Mouse (Mus musculus) small intestine, adult 2 months (tissue): ENCODE data around the gene Gabpb2. TPM values are rescaled to one million over a fixed set of nuclear protein-coding genes. Genes with fewer than 3 reads are reported as not detected.
"Not testable (repeated sequence)": the region's sequence is repeated elsewhere in the genome, so short reads cannot be mapped to it uniquely, and the experiment has no call there.

Source experiments
- H3K27ac ChIP-seq: fragments of 200-500 bp; 2 replicates; pipeline ENCODE4 v1.5.1; 2012; ENCODE audit warnings: low read depth, low read length, control low read depth, inconsistent platforms; ENCODE audit not compliant: insufficient read depth
- H3K27me3 ChIP-seq: fragments of 200-500 bp; 2 replicates; pipeline ENCODE4 v1.6.1; 2012; ENCODE audit warnings: mild to moderate bottlenecking, moderate library complexity, low read length, inconsistent platforms; ENCODE audit not compliant: control insufficient read depth, insufficient read depth
- H3K36me3 ChIP-seq: fragments of 200-500 bp; 2 replicates; pipeline ENCODE4 v1.6.1; 2012; ENCODE audit warnings: mild to moderate bottlenecking, low read length, control low read depth, inconsistent platforms; ENCODE audit not compliant: control insufficient read depth, insufficient read depth
- H3K4me1 ChIP-seq: fragments of 200-500 bp; 2 replicates; pipeline ENCODE4 v1.6.1; 2012; ENCODE audit warnings: low read length, inconsistent platforms, mixed read lengths; ENCODE audit not compliant: control insufficient read depth, insufficient read depth, insufficient read length
- H3K4me3 ChIP-seq: fragments of 200-500 bp; 2 replicates; pipeline ENCODE4 v1.5.1; 2012; ENCODE audit warnings: low read depth, mild to moderate bottlenecking, control low read depth, inconsistent platforms, low read length, moderate library complexity
- CTCF ChIP-seq: fragments of 200-500 bp; IDR thresholded peaks from 2 replicates; pipeline ENCODE4 v1.5.1; 2012; ENCODE audit warnings: low read depth, mild to moderate bottlenecking, control low read depth, inconsistent platforms, low read length, moderate library complexity, mixed read lengths; ENCODE audit not compliant: insufficient replicate concordance, insufficient read length; ENCODE audit errors: extremely low read depth
- POLR2A ChIP-seq: fragments of 200-500 bp; IDR thresholded peaks from 2 replicates; pipeline ENCODE4 v1.6.1; 2012; ENCODE audit warnings: low read depth, mild to moderate bottlenecking, control low read depth, inconsistent platforms, low read length, moderate library complexity
- WGBS: fragments of 180-500 bp; shearing (Covaris S2); methylation state at CpG from one replicate; pipeline ENCODE4 v1.1.7; 2018; 5-methylcytosine and 5-hydroxymethylcytosine counted together
- polyA plus RNA-seq: library from polyadenylated mRNA; depleted of rRNA; stranded (reverse); fragments of >200 nt; gene quantifications from 2 replicates; pipeline ENCODE4 v1.2.3, GENCODE M21; 2012

Gene Gabpb2
- polyA plus RNA-seq, 1 experiment = 7.4 TPM

DNA sequence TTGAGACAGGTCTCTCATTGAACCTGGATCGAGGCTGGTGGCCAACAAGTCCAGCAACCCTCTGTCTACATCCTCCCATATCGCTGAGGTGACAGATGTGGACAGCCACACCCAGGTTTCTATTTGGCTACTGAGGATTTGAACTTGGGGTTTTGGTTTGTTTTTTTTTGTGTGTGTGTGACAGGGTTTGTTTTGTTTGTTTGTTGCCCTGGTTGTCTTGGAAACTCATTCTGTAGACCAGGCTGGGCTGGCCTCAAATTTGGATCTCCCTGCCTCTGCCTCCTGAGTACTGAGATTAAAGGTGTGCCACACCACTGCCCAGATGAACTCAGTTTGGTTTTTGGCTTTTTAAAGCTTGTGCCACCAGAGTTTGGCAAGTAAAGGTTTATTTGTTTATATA lies 5.3 kb upstream of the Gabpb2 start:
- H3K4me3 ChIP-seq = no peak overlapping the region
- TF ChIP-seq POLR2A = no peak
- TF ChIP-seq CTCF = no peak
- H3K36me3 ChIP-seq = peaks cover 14% of the 10 kb centered on the region
- 0 out of 2 replicates have a peak, but pooled peaks cover 2% of the 10 kb centered on the region for H3K4me1 ChIP-seq
- WGBS = 75% methylated on average over 2 of the region's 2 CpGs
- H3K27me3 ChIP-seq = no peaks in the 10 kb centered on the region
- H3K27ac ChIP-seq = no peak overlapping the region

DNA sequence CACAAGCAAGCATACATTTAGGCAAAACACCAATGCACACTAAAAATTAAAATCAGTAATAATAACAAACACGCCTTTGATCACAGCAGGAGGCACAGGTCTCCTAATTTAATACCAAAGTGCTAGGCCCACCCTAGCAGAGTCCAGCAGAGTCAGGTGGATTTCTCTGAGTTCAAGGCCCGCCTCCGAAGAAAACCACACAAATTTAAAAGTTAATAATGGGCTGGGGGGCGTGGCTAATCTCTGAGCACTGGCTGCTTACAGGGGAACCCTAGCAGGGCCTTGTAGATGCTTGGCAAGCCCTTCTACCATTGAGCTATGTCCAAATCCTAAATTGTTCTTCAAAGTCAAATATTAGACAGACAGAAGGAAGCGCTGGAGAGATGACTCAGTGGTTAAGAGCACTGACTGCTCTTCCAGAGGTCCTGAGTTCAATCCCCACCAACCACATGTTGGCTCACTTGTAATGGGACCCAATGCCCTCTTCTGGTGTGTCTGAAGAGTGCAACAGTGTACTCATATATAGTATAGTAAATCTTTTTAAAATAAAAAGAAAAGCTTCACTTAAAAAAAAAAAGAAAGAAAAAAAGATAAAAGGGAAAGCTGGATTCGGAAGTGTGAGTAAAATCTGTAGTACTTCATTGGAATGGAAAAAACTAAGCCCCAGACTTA lies 886 bp upstream of the Gabpb2 start:
- Histone ChIP-seq H3K27me3 (no peaks in the 10 kb centered on the region), H3K27ac (0 out of 2 replicates have a peak overlapping the region, but pooled peaks have one; percentile 100), H3K4me3 (no peak overlapping the region), H3K4me1 (no peaks in the 10 kb centered on the region; the same call in 1 of the 2 replicates), H3K36me3 (peaks cover 21% of the 10 kb centered on the region)
- 57% methylated on average over 6 of the region's 6 CpGs for WGBS
- TF ChIP-seq POLR2A (no peak), CTCF (no peak)

DNA sequence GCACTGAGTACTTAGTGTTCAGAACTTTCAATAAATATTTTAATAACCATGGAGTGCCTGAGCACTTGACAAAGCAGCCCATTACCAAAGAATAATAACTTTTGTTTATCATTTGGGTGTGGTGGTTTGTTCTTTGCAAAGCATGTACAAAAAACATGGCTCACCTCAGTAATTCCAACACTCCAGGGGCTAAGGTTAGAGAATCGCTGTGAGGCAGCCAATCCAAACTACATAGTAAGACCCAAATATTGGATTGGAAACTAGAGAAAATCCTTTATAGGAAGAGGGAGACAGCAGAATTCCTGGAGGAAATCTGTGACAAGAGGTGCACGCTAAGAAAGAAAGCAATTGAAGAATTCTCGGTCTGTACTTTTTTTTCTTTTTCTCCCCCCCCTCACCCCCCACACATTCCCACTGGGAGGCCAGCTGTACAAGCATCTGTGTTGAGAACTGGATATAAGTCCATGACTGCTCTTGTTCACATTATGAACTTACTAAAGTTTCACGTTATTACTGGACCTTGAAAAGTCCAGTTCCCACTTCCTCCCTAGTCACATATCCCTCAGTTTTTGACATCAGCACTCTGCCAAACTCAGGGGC lies 961 bp downstream of the Gabpb2 start:
- Histone ChIP-seq H3K27ac (peak overlapping the region; percentile 51; the same call in 1 of the 2 replicates), H3K4me1 (no peaks in the 10 kb centered on the region; the same call in 1 of the 2 replicates), H3K4me3 (peak overlapping the region; percentile 94), H3K27me3 (no peaks in the 10 kb centered on the region), H3K36me3 (peaks cover 15% of the 10 kb centered on the region)
- WGBS = 3% methylated on average over 4 of the region's 4 CpGs
- TF ChIP-seq CTCF (no peak), POLR2A (no peak)

DNA sequence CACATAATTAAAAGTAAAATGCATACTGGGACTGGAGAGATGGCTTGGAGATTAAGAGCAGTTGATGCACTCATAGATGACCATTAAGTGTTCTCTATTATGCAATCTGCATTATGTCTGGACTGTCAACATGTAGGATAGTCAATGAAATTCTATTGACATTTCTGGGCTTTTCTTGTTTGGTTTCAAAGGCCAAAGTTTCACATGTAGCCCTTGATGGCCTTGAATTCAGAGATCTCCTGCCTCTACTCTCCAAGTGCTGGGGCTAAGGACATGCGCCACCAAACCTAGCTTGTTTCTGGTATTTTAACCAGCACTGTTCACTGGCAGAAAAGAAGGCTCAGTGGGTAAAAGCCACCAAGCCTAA lies 4.1 kb downstream of the Gabpb2 start:
- WGBS = 92% methylated on average over 1 of the region's 1 CpGs
- Histone ChIP-seq H3K27ac (no peak overlapping the region), H3K4me1 (no peaks in the 10 kb centered on the region; the same call in 1 of the 2 replicates), H3K27me3 (no peaks in the 10 kb centered on the region), H3K4me3 (no peak overlapping the region), H3K36me3 (peaks cover 19% of the 10 kb centered on the region)
- no peak for TF ChIP-seq CTCF
- no peak for TF ChIP-seq POLR2A

DNA sequence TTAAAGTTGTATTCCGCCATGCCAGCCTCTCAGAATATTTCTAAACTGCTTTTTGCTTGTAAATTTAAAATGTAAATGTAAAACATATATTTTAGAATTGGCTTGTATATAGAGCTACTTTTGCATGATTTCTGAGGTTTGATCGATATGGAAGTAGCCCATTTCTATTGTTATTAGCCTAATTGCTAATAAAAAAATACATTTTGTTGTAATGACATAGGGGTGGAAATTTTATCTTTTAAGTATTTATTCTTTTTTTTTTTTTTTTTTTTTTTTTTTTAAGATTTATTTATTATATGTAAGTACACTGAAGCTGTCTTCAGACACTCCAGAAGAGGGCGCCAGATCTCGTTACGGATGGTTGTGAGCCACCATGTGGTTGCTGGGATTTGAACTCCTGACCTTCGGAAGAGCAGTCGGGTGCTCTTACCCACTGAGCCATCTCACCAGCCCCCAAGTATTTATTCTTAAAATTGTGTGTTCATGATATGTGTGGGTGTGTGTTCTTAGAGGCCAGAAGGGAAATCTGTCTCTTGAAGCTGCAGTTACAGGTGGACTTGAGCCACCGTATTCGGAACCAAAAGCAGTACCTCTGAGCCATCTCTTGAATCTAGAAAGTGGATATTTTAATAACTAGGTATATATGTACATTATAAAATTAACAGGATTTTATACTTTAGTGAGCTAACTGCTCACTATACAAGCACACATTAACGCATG lies 4.7 kb downstream of the Gabpb2 start:
- not testable (repeated sequence) for H3K4me3 ChIP-seq, H3K4me1 ChIP-seq, H3K27me3 ChIP-seq, H3K27ac ChIP-seq
- 88% methylated on average over 9 of the region's 10 CpGs for WGBS
- peak; percentile 12; the same call in 1 of the 2 replicates for TF ChIP-seq CTCF
- peaks cover 22% of the 10 kb centered on the region for H3K36me3 ChIP-seq

DNA sequence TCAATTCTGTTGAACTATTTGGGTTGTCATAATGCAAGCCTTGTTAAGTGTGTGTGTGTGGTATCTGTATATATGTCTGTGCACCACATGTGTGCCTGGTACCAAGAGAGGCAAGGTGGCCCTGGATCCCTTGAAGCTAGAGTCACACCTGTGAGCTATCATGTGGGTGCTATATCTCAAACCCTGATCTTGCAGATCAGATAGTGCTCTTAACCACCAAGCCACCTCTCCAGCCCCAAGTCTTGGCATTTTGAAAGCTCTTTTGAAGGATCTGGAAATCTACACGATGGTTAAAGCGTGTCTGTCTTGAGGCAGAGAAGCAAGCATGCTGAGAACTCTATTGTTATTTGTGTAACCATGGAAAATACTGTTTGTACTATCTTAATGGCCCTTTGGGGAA lies 7.1 kb downstream of the Gabpb2 start:
- TF ChIP-seq POLR2A (no peak), CTCF (no peak)
- 67% methylated on average over 2 of the region's 2 CpGs for WGBS
- H3K4me3 ChIP-seq = no peak overlapping the region
- no peaks in the 10 kb centered on the region; the same call in 1 of the 2 replicates for H3K4me1 ChIP-seq
- peaks cover 38% of the 10 kb centered on the region for H3K36me3 ChIP-seq
- H3K27ac ChIP-seq = no peak overlapping the region
- no peaks in the 10 kb centered on the region for H3K27me3 ChIP-seq

DNA sequence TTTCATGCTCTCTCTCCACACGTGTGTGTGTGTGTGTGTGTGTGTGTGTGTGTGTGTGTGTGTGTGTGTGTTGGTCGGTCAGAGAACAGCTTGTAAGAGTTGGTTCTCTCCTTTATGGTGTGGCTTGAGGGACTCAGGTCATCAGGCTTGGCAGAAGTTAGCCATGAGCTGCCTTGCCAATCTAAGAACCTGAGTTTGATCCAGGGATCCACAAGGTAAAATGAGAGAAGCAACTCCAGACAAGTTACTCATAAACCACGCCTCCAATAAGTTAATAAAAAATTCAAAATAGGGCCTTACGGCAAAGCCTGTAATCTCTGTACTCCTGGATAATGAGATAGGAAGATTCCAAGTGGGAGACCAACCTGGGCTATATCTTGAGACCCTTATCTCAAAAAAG lies 9.4 kb downstream of the Gabpb2 start:
- Histone ChIP-seq H3K27ac (no peak overlapping the region), H3K36me3 (peaks cover 44% of the 10 kb centered on the region), H3K27me3 (no peaks in the 10 kb centered on the region), H3K4me1 (no peaks in the 10 kb centered on the region; the same call in 1 of the 2 replicates), H3K4me3 (no peak overlapping the region)
- TF ChIP-seq POLR2A (no peak), CTCF (no peak)
- WGBS = 76% methylated on average over 4 of the region's 4 CpGs
